Mouse (Mus musculus) frontal cortex, adult 2 months (tissue): ENCODE data around the gene Map2. TPM values are rescaled to one million over a fixed set of nuclear protein-coding genes. Genes with fewer than 3 reads are reported as not detected.

Source experiments
- DNase-seq, 2 experiments: peaks; one replicate each; pipeline ENCODE4 v3.0.0; 2022; ENCODE audit warnings: low spot score in 1 of 2; ENCODE audit errors: extremely low spot score in 1 of 2
- polyA plus RNA-seq: library from polyadenylated mRNA; depleted of rRNA; stranded (reverse); fragments of >200 nt; gene quantifications from 2 replicates; pipeline ENCODE4 v1.2.3, GENCODE M21; 2012; rRNA removed

The Map2 gene
- polyA plus RNA-seq, 1 experiment = 532 TPM

- DNase-seq = no peak
Measured at GRCm38 (mm10) chr1:66482751-66483150, 307.7 kb downstream of the Map2 start.

Other genes with a start within 250 kb of the Map2 start
- not detected in 2 replicates for gene Crygf, start 248.8 kb upstream of the Map2 start, polyA plus RNA-seq